Mouse (Mus musculus) CD4-positive, CD25-positive, alpha-beta regulatory T cell, adult 2 months (primary cell): ENCODE measurements around the gene Clca3a2.
"Not testable (repeated sequence)": the region's sequence is repeated elsewhere in the genome, so short reads cannot be mapped to it uniquely, and the experiment has no call there.

Experiments used
- DNase-seq: peaks from one replicate; pipeline ENCODE4 v3.0.0-alpha.2; 2012; ENCODE audit warnings: low read depth, low spot score

Gene Clca3a2

DNA sequence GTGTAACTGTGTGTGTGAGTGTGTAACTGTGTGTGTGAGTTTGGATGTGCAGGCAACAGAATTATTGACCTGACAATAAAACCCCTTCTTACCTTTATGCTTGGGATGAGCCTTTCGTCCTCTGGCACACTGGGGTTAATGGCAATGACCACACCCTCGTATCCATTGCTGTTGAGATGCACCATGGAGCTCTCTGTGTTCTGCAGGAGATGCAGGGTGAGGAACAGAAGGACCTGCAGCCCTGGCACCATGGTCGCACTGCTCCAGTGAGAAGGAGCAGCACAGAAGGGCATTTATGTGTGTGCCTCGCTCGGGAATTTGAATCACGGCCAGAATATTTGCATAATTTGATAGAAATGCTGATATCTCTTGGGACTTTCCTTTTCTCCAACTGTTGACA, at the start of gene Clca3a2:
Clca3a2 (minus strand) TSS at position 276 of the 400 bp plus-strand sequence.
- DNase-seq = not testable (repeated sequence)

DNA sequence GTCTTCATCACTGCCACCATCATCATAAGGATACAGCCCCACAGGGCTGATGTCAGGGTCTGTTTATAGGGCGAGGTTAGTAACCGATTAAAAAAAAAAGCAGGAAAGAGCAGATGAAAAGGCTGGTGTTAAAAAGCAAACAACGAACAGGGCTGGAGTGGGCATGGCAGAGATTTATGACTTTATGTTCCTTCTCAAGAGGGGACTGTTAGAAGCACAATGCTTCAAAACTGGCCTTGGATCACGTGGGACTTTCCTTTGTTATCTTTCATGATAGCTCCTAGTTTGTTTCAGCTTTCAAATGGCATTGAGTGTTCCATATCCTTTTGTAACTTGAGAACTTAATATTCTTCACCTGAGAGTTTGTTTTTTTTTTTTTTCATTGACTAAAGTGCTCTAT, 30.3 kb upstream of the Clca3a2 start:
- no peak for DNase-seq

DNA sequence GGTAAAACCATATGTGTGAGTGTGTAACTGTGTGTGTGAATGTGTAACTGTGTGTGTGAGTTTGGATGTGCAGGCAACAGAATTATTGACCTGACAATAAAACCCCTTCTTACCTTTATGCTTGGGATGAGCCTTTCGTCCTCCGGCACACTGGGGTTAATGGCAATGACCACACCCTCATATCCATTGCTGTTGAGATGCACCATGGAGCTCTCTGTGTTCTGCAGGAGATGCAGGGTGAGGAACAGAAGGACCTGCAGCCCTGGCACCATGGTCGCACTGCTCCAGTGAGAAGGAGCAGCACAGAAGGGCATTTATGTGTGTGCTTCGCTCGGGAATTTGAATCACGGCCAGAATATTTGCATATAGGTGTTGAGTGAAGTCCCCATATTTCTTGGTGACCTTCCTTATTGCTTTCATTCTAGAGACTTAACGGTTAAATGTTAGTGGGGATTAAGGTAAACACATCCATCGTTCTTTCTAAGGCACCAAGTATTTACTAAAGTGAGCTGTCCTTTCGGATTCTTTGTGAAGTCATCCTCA, 29.8 kb upstream of the Clca3a2 start, which contains the start of gene Clca3b:
Clca3b (minus strand) TSS at position 344 of the 543 bp plus-strand sequence.
- DNase-seq = not testable (repeated sequence)

DNA sequence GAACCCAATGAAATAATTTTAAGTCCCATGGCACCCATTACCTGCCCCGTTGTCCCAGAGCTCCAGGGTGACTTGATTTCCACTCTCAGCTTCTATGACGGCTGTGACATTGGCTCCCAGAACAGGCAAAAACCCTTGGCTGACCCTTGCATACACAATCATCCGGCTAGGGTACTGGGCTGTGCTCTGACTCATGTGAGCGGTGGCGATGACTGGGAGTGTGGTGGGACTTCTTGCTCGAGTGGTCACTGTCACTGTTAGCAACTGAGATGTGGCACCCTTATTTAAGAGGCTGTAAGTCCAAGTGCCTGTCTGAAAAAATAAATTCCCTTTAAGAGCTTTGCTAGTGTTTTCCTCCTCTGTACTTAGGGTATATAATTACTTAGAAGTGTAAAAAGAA, 8.0 kb upstream of the Clca3a2 start:
- no peak for DNase-seq

DNA sequence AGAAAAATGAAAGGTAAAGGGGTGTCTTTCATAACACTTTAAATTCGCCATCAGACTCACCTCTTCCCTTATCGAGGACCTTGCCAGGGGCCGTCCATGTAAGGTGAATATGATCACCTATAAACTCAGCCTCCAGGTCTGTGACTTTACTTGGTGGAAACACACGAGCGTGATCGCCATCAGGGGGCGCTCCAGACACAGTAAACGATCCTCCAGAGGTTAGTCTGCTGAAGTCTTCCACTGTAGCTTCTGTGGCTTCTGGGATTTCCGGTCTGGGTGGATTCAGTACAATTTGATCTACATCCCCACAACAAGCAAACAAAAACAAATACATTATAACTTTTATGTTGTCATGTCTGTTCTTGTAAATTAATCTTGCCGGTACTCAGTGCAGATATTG, 5.9 kb upstream of the Clca3a2 start:
- DNase-seq = peak; percentile 64

DNA sequence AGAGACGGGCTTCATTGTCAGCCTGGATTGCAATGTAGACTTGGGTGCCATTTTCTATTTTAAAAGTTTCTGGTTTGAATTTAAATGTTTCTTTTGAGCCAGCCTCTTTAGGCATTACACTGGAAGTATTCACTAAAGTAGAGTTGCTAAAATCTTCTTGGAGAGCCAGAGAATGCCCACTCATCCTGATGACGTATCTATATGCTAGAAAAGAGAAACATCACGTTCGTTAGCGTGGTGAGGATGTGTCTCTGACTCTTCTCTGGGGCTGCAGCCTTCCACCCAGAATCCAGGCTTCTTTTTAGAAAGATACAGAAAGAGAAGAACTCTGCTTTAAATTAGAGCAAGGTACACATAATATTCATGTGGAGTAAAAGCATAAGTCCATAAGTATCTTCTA, 4.0 kb upstream of the Clca3a2 start:
- no peak for DNase-seq

DNA sequence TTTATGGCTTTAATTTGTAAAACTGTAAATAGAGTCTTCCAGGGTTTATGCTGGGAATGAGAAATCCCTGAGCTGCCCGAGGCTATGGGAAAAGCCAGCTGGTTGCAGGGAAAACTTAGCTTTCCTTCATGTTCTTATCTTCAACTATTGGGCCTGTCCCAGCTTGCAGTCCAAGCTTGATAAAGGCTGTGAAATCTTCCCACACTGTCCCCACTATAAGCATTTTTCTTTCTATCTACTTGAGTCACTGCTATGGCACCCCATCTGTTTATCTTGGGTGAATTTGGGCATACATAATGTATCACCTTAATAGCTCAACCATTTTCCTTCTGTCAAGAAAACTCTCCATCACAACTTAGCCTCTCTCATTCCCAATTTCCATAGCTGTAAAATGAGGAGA, 1.3 kb upstream of the Clca3a2 start:
- DNase-seq = no peak

DNA sequence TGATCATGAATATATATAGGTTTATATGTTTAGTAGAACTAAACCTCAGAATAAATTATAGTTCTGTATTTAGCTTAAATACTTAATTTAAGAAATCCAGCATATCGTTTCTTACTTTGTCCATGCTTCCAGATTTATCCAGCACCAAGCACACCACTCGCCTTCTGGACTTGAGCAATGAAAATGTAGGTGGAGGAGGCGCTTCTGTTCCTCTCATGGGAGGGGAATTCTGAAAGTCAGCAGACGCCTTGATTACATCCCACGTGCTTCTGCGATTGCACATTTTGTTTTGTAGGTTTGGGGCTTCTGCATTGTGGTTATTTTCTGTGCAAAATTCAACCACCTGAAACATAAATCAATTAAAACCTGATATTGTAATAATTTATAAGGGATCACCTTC, 6.0 kb downstream of the Clca3a2 start:
- not testable (repeated sequence) for DNase-seq

DNA sequence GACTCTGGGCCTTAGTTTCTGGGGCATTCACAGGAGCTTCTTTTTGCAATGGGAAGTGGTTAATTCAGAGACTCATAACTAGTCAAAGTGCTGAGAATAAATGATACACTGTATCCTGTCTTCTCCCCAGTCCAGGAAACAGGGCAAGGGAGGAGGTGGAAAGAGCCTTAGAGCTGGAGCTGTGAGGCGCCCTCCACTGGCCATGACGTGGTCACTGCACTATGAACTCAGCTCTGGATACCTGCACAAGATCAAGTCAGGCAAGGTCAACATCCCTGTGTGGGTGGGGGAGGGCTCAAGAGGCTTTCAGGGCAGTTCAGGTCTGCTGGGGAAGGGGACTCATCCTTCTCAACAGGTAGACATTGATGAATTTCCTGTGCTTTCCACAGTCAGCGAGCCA, 7.5 kb downstream of the Clca3a2 start:
- no peak for DNase-seq

DNA sequence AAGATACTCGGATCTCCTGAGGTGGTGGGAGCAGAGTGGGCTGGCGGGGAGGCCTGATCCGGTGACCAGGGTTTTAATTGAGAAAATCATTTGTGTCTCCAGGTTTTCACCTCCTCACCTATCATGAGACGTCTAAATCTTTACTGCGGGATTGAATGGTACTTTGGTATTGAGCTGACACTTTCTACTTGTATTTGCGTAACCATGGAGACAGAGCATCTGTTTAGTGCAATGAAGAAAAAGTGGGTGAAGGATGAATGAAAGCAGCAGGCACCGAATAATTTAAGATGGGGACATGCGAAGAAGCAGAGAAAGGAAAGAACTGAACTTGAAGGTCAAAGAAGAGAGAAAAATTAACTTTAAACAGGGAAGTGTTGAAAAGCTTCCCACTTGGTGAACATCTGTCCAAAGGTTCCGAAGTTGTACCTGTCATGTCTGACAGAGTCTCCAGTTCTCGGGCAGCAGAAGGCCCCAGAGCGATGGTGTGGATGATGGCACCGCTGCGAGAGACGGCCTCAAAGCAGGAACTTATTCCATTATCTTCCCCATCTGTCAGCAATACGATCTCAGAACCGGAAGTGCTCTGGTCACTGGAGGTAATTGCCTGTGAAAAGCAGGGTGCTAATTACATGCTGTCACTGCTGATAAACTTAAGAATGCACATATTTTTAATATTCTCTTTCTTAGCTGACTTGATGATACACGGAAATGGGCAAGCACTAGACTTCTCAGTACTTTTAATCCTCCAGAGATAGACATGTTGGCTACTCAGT, 11.0 kb downstream of the Clca3a2 start:
- not testable (repeated sequence) for DNase-seq

DNA sequence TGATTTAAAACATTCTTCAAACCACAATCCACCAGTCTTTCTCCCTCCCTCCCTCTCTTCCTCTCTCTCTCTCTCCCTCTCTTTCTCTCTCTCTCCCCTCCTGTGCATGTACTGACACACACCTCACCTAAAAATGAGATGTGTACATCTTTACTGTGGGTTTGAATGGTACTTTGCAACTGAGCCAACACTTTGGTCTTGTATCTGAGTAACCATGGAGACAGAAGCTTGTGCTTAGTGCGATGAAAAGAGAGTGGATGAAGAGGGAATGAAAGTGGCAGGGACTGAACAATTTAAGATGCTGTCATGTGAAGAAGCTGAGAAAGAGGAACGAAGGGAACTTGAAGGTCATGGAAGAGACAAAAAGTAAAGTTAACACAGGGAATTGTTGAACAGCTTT, 12.7 kb downstream of the Clca3a2 start:
- not testable (repeated sequence) for DNase-seq

DNA sequence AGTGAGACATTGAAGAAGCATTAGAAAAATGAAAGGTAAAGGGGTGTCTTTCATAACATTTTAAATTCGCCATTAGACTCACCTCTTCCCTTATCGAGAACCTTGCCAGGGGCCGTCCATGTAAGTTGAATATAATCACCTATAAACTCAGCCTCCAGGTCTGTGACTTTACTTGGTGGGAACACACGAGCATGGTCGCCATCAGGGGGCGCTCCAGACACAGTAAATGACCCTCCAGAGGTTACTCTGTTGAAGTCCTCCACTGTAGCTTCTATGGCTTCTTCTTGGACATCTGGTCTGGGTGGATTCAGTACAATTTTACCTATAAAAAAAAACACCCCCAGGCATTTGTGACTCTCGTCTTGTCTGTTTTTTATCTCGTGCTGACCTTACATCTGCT, 17.4 kb downstream of the Clca3a2 start:
- peak; percentile 28 for DNase-seq

DNA sequence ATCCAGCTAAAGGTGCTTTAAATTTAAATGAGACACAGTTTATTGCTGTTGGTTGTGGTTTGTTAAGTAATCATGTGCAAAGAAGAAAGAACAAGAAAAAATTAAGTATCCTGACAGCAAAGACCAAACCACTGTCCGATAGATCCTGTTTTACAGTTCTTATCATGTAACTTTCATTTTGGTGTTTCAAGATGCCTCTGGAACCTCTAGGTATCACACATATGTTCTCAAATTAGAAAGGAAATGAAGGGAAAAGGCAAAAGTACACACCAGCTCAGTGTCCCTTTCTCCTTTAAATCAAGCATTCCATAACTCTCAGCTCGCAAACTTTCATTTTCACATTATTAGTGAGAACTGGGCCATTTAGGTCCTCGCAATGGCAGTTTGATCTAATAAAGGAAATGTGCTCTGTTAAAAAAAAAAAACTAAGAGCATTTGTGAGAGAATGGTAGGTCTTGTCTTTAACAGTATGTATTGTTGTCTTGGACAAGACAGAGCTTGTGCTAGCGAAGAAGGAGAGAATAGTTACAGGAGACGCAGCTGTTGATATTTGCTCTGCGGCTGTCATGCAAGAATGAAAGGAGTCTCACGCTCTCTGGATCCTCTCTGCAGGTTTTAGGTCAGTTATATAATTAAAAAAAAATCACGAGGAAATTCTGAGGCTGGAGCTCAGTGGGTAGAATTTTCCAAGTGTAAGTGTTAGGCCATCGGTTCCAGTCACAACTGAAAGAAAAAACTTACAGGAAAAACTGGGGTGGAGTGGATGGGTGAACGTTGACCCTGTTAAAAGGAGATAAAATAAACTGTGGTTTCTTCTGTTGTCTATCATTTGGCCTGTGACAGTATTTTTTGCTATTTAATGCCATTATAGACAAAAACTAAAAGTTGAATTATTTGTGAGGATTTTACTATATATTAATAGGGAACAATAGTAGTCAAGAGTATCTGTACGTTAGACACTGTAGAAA, 33.8 kb downstream of the Clca3a2 start:
- DNase-seq = no peak

DNA sequence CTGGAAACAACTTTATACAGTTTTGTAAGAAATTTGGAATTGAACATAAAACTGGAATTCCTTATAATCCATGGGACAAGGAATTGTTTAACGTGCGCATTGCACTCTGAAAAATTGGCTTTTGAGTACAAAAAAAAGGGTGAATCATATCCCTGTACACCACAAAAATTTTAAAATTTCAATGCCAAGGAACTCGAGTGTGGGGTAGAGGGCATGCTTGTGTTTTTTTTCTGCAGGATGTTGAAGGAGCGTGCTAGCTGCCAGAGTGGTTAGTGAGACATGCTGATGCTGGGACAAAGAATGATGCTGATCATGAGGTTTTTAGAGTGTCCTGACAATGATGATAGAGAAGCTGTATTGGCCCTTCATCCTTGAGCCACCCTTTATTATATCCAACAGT, 54.1 kb downstream of the Clca3a2 start:
- no peak for DNase-seq

DNA sequence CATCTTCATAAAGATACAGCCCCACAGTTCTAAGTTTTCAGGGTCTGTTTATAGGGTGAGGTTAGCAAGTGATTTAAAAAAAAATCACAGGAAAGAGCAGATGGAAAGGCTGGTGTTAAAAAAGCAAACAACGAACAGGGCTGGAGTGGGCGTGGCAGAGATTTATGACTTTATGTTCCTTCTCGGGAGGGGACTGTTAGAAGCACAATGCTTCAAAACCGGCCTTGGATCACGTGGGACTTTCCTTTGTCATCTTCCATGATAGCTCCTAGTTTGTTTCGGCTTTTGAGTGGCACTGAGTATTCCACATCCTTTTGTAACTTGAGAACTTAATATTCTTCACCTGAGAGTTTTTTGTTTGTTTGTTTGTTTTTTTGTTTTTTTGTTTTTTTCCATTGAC, 57.8 kb downstream of the Clca3a2 start:
- DNase-seq = no peak

DNA sequence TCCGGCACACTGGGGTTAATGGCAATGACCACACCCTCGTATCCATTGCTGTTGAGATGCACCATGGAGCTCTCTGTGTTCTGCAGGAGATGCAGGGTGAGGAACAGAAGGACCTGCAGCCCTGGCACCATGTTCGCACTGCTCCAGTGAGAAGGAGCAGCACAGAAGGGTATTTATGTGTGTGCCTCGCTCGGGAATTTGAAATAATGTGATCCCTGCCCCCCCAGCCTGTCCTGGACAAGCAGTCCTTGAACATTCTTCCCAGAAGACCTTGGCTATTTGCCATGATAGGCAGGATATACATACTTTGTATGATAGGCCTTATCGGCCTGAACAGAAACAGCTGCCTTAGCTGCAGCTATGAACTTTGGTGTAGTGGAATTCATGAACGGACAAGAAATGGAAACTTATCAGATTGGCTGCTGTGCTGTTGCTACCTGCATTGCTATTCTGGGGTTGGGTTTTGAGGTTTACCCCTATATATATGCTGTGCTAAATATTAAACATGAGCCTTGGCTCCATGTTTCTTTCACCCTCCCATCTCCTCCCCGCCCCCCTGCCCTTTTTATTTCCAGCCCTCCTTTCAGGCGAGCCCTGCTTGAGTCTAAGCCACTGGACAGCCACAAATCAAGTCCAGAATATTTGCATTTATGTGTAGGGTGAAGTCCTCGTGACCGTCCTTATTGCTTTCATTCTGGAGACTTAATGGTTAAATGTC, 58.5 kb downstream of the Clca3a2 start, which contains the start of gene Clca3a1:
Clca3a1 (minus strand) TSS at position 386 of the 718 bp plus-strand sequence.
- no peak for DNase-seq

DNA sequence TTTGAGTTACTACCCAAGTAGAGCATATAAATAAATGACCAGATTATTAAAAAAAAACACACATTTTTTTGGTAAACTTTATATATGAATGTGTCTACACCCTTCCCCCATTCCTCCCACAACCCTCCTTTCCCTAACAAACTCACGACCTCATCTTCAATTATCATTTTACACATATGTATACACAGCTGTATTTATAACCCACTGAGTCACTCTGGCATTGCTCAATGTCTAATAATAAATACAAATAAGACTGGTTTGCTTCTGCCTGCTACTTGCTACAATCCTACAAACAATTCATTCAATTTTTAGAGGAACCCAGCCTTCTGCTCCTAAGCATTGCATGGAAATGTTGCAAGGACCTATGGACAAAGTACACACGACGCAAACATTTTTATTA, 59.6 kb downstream of the Clca3a2 start:
- no peak for DNase-seq

DNA sequence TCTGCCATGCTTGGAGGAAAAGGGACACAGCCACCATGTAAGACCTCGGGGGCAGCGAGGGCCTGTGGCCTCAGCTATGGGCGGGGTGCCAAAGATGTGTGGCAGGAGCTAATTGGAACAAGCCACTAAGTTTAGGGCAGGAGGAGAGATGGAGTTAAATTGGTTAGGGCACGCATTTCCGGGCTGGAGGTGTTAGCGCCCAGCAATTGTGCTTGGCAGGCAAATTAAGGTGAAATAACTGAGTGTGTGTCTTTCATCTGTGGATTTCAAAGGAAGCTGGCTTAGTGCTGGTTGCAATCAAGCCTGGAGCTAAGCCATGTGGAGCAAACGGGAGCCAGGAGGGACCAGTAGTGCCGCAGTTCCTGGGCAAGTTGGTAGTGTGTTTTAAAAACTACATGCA, 63.2 kb downstream of the Clca3a2 start:
- DNase-seq = not testable (repeated sequence)

DNA sequence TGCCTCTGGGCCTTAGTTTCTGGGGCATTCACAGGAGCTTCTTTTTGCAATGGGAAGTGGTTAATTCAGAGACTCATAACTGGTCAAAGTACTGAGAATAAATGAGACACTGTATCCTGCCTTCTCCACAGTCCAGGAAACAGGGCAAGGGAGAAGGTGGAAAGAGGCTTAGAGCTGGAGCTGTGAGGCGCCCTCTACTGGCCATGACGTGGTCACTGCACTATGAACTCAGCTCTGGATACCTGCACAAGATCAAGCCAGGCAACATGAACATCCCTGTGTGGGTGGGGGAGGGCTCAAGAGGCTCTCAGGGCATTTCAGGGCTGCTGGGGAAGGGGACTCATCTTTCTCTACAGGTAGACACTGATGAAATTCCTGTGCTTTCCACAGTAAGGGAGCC, 66.2 kb downstream of the Clca3a2 start:
- DNase-seq = peak; percentile 54

DNA sequence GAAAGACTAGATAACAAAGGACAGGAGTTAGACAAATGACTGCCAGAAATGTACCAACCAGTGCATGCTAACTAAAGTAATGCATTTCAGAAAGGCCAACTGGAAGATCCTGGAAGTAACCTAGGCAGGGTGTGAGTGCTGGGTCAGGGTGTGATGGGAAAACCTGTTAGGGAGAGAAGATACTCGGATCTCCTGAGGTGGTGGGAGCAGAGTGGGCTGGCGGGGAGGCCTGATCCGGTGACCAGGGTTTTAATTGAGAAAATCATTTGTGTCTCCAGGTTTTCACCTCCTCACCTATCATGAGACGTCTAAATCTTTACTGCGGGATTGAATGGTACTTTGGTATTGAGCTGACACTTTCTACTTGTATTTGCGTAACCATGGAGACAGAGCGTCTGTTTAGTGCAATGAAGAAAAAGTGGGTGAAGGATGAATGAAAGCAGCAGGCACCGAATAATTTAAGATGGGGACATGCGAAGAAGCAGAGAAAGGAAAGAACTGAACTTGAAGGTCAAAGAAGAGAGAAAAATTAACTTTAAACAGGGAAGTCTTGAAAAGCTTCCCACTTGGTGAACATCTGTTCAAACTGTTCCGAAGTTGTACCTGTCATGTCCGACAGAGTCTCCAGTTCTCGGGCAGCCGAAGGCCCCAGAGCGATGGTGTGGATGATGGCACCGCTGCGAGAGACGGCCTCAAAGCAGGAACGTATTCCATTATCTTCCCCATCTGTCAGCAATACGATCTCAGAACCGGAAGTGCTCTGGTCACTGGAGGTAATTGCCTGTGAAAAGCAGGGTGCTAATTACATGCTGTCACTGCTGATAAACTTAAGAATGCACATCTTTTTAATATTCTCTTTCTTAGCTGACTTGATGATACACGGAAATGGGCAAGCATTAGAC, 70.0 kb downstream of the Clca3a2 start:
- not testable (repeated sequence) for DNase-seq
